Mouse (Mus musculus) cerebellum, adult 9-11 months (tissue): Measurements from ENCODE around the gene Frs3.

ENCODE experiments used
- DNase-seq: peaks from one replicate; pipeline ENCODE4 v3.0.0; 2022

Frs3 gene

DNA sequence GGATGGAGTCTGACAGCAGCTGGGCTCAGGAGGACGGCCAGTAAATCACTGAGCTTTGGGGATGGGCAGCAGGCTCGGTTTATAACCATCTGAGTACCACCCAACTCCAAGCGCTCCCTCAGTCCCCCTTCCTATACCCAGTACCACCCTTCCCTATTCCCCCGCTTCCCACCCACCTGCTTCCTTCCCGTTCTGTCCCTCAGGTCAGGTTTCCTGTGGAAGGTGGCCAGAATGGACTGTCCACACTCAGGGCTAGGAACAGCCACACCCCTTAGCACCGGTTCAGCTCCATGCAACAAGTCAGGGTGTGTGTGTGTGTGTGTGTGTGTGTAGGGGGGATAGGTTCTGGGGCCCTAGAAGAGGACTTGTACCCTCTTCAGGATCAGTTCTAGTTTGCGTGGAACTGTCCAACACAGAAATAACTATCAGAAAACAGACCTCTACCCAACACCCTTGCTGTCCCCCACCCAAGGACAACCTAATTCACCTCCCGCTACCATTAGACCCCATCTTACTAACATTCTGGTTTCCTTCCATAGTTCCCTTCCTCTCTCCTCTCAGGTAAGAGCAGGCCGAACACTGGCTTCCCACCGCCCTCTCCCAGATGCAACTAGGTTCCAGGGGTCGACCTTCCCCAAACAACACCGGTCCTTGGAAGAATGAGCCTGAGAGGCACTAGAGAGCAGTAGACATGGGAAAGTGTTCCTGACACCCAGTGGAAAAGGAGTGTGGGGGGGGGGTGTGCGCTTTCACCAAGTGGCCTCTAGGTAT is 5.0 kb downstream of the Frs3 start:
- DNase-seq = no peak

GRCm38 (mm10) chr17:47694442-47694502 is 5.4 kb downstream of the Frs3 start, which contains the start of gene Gm21981:
TSS of gene Gm21981 (minus strand) at chr17:47694455.
- no peak for DNase-seq

DNA sequence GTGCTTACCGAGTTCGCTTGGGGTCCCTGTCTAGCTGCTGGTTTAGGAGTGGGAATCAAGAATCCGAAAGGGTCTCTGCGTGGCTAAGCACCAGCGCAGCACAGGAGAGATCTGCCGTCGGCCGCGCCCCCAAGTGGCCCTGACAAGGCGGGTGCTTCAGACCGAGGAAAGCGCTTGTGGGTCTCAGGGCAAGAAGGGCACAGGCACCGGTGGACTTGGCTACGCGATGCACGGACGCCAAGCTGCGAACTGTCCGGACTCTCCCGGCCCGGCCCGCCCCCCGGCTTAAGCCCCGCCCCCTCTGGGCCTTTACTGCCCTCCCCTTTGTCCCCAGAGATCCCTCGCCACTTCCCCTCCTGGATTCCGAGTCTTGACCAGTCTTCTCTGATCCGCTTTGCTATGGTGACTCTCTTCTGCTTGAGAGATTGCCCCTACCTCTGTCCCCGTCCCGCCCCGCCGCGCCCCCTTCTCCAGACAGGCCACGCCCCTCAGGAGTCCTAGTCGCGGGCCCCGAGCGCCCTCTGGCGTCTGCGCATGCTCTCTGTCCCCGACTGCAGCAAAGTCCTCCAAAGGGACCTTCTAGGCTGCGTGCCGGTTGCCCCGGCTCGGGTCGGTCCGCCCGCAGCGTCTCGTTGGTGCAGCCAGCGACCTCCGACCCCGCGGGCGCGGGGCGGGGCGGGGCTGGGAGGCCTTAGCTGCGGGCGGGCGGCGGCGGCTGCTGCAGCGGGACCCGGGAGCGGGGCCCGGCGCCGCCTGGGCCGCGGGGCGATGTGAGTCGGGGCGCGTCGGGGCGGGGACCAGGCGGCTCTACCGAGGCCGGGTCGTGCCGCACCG is 5.9 kb downstream of the Frs3 start, which contains the start of gene Prickle4:
Gene Prickle4, minus strand, starts transcription at position 234 of the 834 bp plus-strand sequence.
- peak; percentile 98 for DNase-seq

DNA sequence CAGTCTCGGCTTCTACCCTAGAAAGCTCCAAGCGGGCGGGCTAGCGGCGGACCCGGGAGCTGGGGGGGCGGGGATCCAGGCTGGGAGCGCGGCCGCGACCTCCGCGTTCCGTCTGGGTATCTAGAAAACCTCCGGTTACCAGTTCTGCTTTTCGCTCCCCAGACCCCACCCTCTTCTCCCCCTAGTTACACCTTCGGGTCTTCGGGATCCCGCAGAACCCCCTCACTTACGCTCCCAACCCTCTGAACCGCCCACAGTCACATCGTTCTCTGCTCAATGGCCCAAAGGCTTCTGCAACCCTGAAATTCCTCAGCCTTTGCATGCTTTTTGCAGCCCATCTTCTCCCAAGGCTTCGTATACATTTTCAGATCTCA is 6.5 kb downstream of the Frs3 start:
- no peak for DNase-seq

DNA sequence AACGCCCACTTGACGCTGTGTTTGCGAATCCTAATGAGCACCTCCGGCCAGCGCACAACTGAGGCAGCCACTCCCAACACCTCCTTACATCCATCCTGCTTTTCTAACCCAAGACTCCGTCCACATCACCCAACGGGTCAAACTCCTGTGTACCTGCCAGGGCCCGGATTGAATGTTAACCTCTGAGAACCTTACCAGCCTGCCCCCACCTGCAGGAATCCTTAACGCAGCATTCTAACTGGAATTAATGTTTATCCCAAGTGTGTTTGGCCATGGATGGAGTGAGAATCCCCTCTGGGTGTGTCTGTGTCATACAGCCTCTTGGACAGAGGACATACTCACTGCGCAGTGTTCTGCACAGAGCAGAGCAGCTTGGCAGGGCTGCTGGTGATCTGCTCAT is 9.3 kb downstream of the Frs3 start:
- DNase-seq = no peak

DNA sequence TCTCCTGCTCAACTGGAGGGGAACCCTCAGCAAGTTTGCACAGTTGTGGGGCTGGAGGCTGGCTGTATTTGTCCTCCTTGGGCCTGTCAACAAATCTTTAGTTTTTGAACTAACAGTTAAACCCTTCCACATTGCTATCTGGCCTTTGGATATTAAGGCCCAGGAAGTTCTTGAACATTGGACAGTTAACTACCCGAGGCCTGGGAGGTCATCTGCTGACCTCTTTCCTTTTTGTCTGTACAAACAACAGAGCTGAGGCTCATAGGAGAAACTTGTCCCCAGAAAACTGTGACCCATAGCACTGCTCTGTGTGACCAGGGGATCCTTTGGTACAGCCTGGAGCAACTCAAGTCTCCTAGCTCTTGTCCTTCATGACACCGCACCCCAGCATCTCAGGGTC is 10.2 kb downstream of the Frs3 start:
- DNase-seq = no peak

GRCm38 (mm10) chr17:47701793-47702192 is 13.0 kb downstream of the Frs3 start:
- no peak for DNase-seq

DNA sequence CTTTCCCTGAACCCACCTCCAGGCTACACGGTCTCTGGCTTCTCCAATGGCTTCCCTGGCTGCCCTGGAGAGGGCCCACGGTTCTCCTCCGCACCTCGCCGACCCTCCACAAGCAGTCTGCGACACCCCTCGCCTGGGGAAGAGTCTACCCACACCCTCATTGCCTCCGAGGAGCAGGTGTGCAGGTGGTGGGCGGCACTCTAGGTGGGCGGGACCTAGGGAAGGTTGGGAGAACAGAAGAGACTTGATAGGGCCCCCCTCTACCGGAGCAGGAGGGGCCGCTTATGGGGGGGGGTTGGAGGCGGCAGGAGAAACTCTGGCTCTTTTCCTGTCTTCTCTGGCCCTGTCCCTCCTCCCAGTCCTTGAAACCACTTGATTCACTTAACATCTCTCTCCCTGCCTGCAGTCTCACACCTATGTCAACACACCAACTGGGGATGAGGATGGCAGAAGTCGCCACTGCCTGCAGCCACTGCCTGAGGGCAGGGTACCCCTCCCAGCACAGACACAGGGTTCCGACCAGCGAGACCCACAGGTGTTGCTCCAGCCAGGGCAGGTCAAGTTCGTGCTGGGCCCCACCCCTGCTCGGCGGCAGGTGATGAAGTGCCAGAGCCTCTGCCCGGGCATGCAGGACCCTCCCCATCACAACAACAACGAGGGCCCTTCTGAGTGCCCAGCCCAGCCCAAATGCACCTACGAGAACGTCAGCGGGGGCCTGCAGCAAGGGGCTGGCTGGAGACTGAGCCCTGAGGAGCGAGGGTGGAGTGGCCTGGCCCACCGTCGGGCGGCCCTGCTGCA is 13.9 kb downstream of the Frs3 start:
- DNase-seq = no peak

DNA sequence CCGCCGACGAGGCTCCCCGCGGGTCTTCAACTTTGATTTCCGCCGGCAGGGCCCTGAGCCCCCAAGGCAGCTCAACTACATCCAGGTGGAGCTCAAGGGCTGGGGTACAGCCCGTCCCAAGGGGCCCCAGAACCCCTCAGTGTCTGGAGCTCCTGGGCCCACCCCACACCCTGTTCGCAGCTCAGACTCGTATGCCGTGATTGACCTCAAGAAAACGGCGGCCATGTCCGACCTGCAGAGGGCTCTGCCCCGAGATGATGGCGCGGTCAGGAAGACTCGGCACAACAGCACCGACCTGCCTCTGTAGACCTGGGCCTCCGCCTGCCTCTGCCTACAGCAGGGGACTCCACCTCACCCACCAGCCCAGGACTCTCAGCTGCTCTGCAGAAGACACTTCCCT is 14.7 kb downstream of the Frs3 start:
- DNase-seq = no peak

DNA sequence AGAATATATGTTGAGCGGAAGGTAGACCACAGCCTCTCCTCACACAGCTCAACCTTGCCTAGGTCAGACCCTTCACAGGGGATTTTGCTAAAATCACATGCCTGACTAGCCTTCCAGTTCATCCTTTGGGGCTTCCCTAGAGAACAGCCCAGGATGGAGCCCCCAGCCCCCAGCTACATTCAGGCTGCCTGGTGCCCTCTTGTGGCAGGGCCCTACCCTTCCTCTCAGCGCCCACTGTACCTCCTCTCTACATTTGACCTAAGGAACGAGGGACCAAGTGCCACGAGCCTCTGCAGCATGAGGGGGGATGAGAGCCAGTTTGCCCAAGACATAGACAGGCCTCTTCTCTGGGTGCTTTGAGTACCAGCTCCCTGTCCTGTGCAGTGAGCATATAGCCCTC is 15.9 kb downstream of the Frs3 start:
- no peak for DNase-seq

DNA sequence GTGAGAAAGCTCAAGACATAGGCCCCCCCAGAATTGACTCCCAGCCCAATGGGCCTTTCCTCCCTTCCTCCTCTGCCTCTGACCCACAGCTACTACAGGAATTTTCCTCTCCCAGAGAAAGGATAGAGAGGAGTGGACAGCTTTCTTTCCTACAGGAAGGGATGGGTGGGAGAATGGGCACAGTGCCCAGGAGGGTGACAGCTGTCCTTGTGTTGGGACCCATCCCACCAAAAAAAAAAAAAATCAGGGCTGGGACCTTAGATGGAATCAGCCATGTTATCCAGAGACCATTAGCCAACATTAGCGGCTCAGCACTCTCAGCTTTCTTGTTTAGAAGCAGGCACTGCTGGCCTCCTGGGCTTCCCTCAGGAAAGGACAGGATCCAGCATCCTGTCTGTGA is 17.4 kb downstream of the Frs3 start:
- DNase-seq = no peak

GRCm38 (mm10) chr17:47707961-47708360 is 19.1 kb downstream of the Frs3 start:
- DNase-seq = no peak

- DNase-seq = no peak
Measured at GRCm38 (mm10) chr17:47708972-47709371, 20.1 kb downstream of the Frs3 start.

DNA sequence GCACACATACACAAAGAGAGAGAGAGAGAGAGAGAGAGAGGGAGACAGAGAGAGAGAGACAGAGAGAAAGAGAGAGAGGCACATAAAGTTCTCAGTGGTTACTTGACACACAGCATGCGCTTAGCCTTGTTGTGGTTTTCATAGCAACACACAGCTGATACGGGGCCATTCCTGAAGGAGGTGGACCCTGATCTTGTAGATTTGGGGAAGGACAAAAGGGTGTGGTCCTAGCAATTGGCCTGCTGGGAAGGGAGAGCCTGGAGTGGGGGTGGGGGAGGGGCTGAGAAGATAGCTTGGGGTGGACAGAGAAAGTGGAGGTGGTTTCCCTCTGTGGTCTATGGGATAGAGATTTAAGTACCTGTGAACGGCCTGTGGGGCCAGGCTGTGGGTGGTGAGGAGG is 21.2 kb downstream of the Frs3 start:
- no peak for DNase-seq

DNA sequence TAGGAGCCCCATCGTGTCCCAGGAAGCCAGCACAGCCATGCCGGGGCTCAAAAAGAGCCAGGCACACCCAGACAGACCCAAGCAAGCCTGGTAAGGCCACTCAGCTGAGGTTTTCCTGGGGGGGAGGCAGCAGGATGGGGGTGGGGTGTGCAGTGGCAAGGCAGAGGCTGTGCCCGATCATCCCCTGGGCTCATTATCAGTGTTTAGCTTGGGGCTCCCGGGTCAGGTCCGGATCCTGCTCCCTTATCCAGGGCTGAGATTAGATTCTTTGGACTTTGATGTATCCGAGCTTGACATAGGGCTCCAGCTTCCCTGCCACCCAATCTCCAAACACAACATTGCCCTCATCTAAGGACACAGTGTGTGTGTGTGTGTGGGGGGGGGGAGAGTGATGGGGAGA is 23.1 kb downstream of the Frs3 start:
- no peak for DNase-seq

DNA sequence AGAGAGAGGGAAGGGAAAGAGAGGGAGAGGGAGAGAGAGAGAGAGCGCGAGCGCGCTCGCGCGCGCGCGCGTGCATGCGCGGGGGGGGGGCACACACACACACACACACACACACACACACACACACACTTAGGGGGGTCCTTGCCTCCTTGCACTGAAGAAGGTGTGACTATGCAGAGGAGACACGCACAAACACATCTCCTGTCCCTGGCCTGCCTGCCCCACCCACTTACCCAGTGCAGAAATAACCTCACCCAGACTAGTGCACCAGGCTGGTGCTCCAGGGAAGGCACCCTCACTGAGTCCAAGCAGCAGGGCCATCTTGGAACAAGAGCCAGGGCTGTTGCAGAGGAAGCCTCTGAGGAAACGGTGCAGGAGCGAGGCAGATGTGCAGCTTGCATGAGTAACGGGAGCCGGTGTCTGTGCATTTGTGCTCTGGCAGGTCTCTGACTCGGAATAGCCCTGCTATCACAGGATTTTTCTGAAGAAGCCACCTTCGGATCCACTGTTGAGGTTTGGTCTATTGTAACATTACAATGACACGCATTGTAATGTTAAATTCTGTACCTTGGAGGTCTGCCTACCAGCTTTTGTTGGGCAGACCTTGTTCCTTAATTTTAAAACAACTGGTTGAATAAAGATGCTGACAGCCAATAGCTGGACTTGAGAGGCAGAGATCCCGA is 24.2 kb downstream of the Frs3 start:
- no peak for DNase-seq

GRCm38 (mm10) chr17:47715037-47715436 is 26.2 kb downstream of the Frs3 start:
- no peak for DNase-seq

- no peak for DNase-seq
Measured at GRCm38 (mm10) chr17:47721183-47721582, 32.4 kb downstream of the Frs3 start.

DNA sequence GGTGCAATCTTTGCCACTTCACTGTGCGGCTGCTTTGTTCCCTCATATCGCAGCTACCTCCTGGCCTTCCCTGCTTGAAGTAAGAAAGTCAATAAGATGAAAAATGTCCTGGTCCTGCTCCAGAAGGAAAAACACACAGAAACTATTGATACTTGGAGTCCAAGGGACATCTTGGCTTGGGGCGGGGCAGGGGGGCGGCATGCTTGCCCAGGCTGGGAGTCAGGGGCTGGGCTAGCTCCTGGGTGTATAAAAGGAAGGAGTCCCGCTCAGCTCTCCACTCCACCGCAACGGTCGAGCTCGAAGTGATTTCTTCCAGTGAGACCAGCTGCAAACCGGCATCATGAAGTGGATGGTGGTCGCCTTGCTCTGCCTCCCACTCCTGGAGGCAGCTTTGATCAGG is 37.7 kb downstream of the Frs3 start, which contains the start of gene Pgc:
Gene Pgc, plus strand, starts transcription at position 277 of the 400 bp plus-strand sequence.
- no peak for DNase-seq

DNA sequence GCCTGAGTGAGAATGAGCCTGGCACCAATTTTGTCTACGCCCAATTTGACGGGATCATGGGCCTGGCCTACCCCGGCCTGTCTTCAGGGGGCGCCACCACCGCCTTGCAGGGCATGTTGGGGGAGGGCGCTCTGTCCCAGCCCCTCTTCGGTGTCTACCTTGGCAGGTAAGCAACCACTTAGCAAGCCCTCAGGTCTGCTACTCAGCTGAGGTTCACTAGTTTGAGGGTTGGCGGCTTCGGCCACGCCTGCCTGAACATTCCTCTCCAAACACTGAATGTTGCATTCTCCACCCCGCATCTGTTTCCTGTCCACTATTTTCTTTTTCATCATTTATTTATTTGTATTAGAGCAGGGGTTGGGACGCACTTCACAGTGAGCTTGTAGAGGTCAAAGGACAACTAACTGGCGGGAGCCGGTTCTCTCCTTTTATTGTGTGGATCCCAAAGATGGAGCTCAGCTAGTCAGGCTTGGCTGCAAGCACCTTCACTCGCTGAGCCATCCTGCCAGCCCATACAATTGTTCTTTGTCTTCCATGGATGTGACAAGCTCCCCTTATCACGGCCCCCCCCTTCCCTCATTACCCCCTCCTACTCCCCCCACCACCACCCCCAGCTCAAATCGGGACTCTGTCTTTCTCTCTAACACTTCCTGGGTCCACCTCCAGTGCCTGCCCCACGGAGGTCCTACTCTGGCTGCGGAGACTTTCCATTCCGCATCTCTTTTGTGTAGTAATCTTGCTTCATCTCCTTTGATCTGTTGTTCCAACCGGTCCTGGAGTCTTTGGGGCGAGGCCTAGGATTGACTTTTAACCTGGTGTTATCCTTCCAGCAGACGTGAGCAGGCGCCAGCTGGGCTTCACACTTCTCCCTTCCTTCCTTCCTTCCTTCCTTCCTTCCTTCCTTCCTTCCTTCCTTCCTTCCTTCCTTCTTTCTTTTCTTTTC is 42.1 kb downstream of the Frs3 start:
- no peak for DNase-seq

- DNase-seq = no peak
Measured at GRCm38 (mm10) chr17:47735553-47736100, 46.8 kb downstream of the Frs3 start.

- DNase-seq = peak; percentile 95
Measured at GRCm38 (mm10) chr17:47736856-47737255, 48.0 kb downstream of the Frs3 start, which contains the start of gene Tfeb. TSS of gene Tfeb (plus strand) at chr17:47737030.
